Mouse (Mus musculus) liver, postnatal 0 days (tissue): ENCODE data around the gene 1110059E24Rik.

Experiments
- CTCF ChIP-seq: sonication (generic); IDR thresholded peaks from 2 replicates; pipeline ENCODE4 v1.5.1; 2016; ENCODE audit warnings: antibody characterized with exemption, low read depth
- EP300 ChIP-seq: IDR thresholded peaks from 2 replicates; pipeline ENCODE4 v1.6.1; 2016; ENCODE audit warnings: antibody characterized with exemption, low read depth, mild to moderate bottlenecking

- no peak for TF ChIP-seq CTCF
- TF ChIP-seq EP300 = no peak
Observed at GRCm38 (mm10) chr19:21635406-21635805, 17.4 kb downstream of the 1110059E24Rik start.
